Mouse (Mus musculus): ENCODE measurements around the gene Casp9. TPM values are rescaled to one million over a fixed set of nuclear protein-coding genes. Genes with fewer than 3 reads are reported as not detected.

The Casp9 gene
- total and polyA plus RNA-seq, 3 experiments: 2.8 to 6.4 TPM; not detected in 1

DNA sequence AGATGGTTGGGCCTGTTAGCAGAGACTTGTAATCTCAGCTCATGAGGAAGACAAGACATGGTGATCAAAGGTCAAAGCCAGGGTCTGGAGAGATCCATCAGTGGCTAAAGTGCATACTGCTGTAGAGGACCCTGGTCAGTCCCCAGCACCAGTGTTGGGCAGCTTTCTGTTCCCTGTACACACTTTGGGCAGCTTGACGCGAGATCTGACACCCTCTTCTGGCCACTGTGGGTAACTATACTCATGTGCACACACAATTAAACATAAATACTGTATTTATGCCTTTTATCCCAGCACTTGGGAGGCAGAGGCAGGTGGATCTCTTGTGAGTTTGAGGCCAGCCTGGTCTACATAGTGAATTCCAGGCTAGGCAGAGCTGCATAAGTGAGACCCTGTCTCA is 17.6 kb downstream of the Casp9 start:
- Histone ChIP-seq H3K9me3 (replicated peaks; ENCODE audit: insufficient read depth, low read length) (no peaks in the 10 kb centered on the region), H3K79me2 (ENCODE audit: control insufficient read depth, insufficient read depth, low read length, poor library complexity) (no peaks in the 10 kb centered on the region), H3K36me3 (ENCODE audit: control insufficient read depth in 1 of 2, insufficient read depth in 2 of 2, low read length in 2 of 2) (no peaks in the 10 kb centered on the region), H3K4me1 (ENCODE audit: control insufficient read depth in 1 of 2, insufficient read depth in 2 of 2, low read length in 2 of 2) (no peaks in the 10 kb centered on the region), H3K9ac (ENCODE audit: control insufficient read depth, low read depth, low read length, poor library complexity, severe bottlenecking) (no peak overlapping the region), H3K27me3 (ENCODE audit: control insufficient read depth in 1 of 2, insufficient read depth in 2 of 2, low read length in 2 of 2) (no peaks in the 10 kb centered on the region), H3K27ac (ENCODE audit: control insufficient read depth, low read depth, low read length) (no peak overlapping the region), H3K4me3 (ENCODE audit: control insufficient read depth in 1 of 2, insufficient read depth in 1 of 2, low read depth in 2 of 2, low read length in 2 of 2) (no peak overlapping the region)
- TF ChIP-seq CTCF (IDR thresholded peaks at IDR 0.05 in 2 of 3, conservative IDR thresholded peaks at IDR 0.05 in 1 of 3; ENCODE audit: control insufficient read depth in 1 of 3, insufficient read depth in 1 of 3, low read depth in 2 of 3, low read length in 3 of 3, poor library complexity in 1 of 3, severe bottlenecking in 1 of 3): peak in 1 of 3 experiments; percentile 6; a peak in 2 of 6 replicates
- peak; percentile 17; the same call in 1 of the 2 replicates for TF ChIP-seq SMC3 (IDR thresholded peaks at IDR 0.05; ENCODE audit: low read depth, low read length)
- TF ChIP-seq MEF2A (IDR thresholded peaks at IDR 0.05; ENCODE audit: extremely low read depth, insufficient replicate concordance, low read depth, low read length, poor library complexity, severe bottlenecking): no peak
- DNase-seq (ENCODE audit: low read depth, low spot score): peak; percentile 34

- H3K79me2 ChIP-seq (ENCODE audit: control insufficient read depth, insufficient read depth, low read length, poor library complexity): no peaks in the 10 kb centered on the region
- H3K9ac ChIP-seq (ENCODE audit: control insufficient read depth, low read depth, low read length, poor library complexity, severe bottlenecking): no peak overlapping the region
- no peak overlapping the region for H3K27ac ChIP-seq (ENCODE audit: control insufficient read depth, low read depth, low read length)
- H3K27me3 ChIP-seq (ENCODE audit: control insufficient read depth in 1 of 2, insufficient read depth in 2 of 2, low read length in 2 of 2): no peaks in the 10 kb centered on the region
- peak; percentile 37 for DNase-seq (ENCODE audit: low read depth, low spot score)
- no peaks in the 10 kb centered on the region for H3K9me3 ChIP-seq (replicated peaks; ENCODE audit: insufficient read depth, low read length)
- no peaks in the 10 kb centered on the region for H3K36me3 ChIP-seq (ENCODE audit: control insufficient read depth in 1 of 2, insufficient read depth in 2 of 2, low read length in 2 of 2)
- H3K4me3 ChIP-seq (ENCODE audit: control insufficient read depth in 1 of 2, insufficient read depth in 1 of 2, low read depth in 2 of 2, low read length in 2 of 2): no peak overlapping the region
- TF ChIP-seq ZNF384 (IDR thresholded peaks at IDR 0.05; ENCODE audit: low read depth, low read length) (no peak), USF2 (IDR thresholded peaks at IDR 0.05; ENCODE audit: borderline replicate concordance in 1 of 2, insufficient read depth in 1 of 2, low read depth in 1 of 2, low read length in 2 of 2) (no peak), SMC3 (IDR thresholded peaks at IDR 0.05; ENCODE audit: low read depth, low read length) (no peak), TBP (IDR thresholded peaks at IDR 0.05; ENCODE audit: low read depth, low read length) (no peak), CHD1 (IDR thresholded peaks at IDR 0.05; ENCODE audit: low read depth, low read length) (no peak), RAD21 (IDR thresholded peaks at IDR 0.05; ENCODE audit: low read depth, low read length) (no peak), BHLHE40 (IDR thresholded peaks at IDR 0.05; ENCODE audit: borderline replicate concordance, low read depth, low read length) (no peak), E2F4 (IDR thresholded peaks at IDR 0.05; ENCODE audit: borderline replicate concordance, low read depth, low read length) (no peak), SIN3A (IDR thresholded peaks at IDR 0.05; ENCODE audit: low read length) (no peak), NRF1 (IDR thresholded peaks at IDR 0.05; ENCODE audit: insufficient read depth, low read depth, low read length, poor library complexity, severe bottlenecking) (no peak), MXI1 (IDR thresholded peaks at IDR 0.05; ENCODE audit: low read depth, low read length) (no peak), MEF2A (IDR thresholded peaks at IDR 0.05; ENCODE audit: extremely low read depth, insufficient replicate concordance, low read depth, low read length, poor library complexity, severe bottlenecking) (no peak), ELF1 (IDR thresholded peaks at IDR 0.05; ENCODE audit: low read depth, low read length) (no peak), TCF12 (IDR thresholded peaks at IDR 0.05; ENCODE audit: low read depth, low read length) (no peak), MAZ (IDR thresholded peaks at IDR 0.05; ENCODE audit: low read depth, low read length) (no peak), ETS1 (IDR thresholded peaks at IDR 0.05; ENCODE audit: low read depth, low read length) (no peak), UBTF (IDR thresholded peaks at IDR 0.05; ENCODE audit: borderline replicate concordance, insufficient read depth, low read depth, low read length) (no peak), CHD2 (IDR thresholded peaks at IDR 0.05; ENCODE audit: low read length) (no peak), ZKSCAN1 (IDR thresholded peaks at IDR 0.05; ENCODE audit: low read depth, low read length) (no peak)
- no peaks in the 10 kb centered on the region for H3K4me1 ChIP-seq (ENCODE audit: control insufficient read depth in 1 of 2, insufficient read depth in 2 of 2, low read length in 2 of 2)
Measured at GRCm38 (mm10) chr4:141811375-141811774, 18.0 kb downstream of the Casp9 start.
